Mouse (Mus musculus) CH12.LX (cell line): Measurements from ENCODE around the gene Gm5617. TPM values are rescaled to one million over a fixed set of nuclear protein-coding genes. Genes with fewer than 3 reads are reported as not detected.

Experiments used
- DNase-seq: peaks from one replicate; pipeline ENCODE4 v3.0.0-alpha.2; 2013; ENCODE audit errors: extremely low read depth
- H3K27ac ChIP-seq: 2 replicates; pipeline ENCODE4 v1.5.1; 2012; ENCODE audit warnings: low read depth, mild to moderate bottlenecking, control low read depth, moderate library complexity; ENCODE audit not compliant: insufficient read depth
- H3K27me3 ChIP-seq: replicated peaks from 2 replicates; pipeline ENCODE3; 2012; ENCODE audit warnings: inconsistent platforms
- H3K36me3 ChIP-seq, 2 experiments: replicated peaks in 1 of 2; 2 replicates each; pipeline versions ENCODE3 to v1.6.1; 2012; ENCODE audit warnings: inconsistent platforms in 1 of 2, low read length in 1 of 2, mild to moderate bottlenecking in 1 of 2, mixed read lengths in 1 of 2, moderate library complexity in 1 of 2; ENCODE audit not compliant: control insufficient read depth in 1 of 2, insufficient read depth in 1 of 2
- H3K4me1 ChIP-seq, 2 experiments: 2 replicates each; pipeline ENCODE4 v1.6.1; 2012; ENCODE audit warnings: inconsistent platforms in 1 of 2, moderate library complexity in 1 of 2; ENCODE audit not compliant: insufficient read depth in 2 of 2, control insufficient read depth in 1 of 2
- H3K4me2 ChIP-seq: 2 replicates; pipeline ENCODE4 v1.6.1; 2012; ENCODE audit warnings: low read depth, mild to moderate bottlenecking, control low read depth; ENCODE audit not compliant: poor library complexity, insufficient read depth, severe bottlenecking
- H3K4me3 ChIP-seq, 3 experiments: fragments of 150-350 bp in 1 of 3; sonication (generic) in 1 of 3; replicated peaks in 1 of 3; 2 replicates each; pipeline versions ENCODE3 to v1.5.1; 2011 to 2012; ENCODE audit warnings: low read depth in 2 of 3, low read length in 2 of 3, mild to moderate bottlenecking in 2 of 3, moderate library complexity in 2 of 3, control low read depth in 1 of 3, improper control_type of control experiment in 1 of 3, inconsistent platforms in 1 of 3, mixed read lengths in 1 of 3; ENCODE audit not compliant: poor library complexity in 1 of 3
- H3K79me2 ChIP-seq: replicated peaks from 2 replicates; pipeline ENCODE4 v1.6.1; 2012; ENCODE audit warnings: mild to moderate bottlenecking, moderate library complexity; ENCODE audit not compliant: control insufficient read depth, poor library complexity, insufficient read depth, severe bottlenecking; ENCODE audit errors: extremely low read depth
- H3K9ac ChIP-seq: 2 replicates; pipeline ENCODE4 v1.6.1; 2012; ENCODE audit warnings: low read depth, mild to moderate bottlenecking, control low read depth, moderate library complexity; ENCODE audit not compliant: insufficient read depth
- H3K9me3 ChIP-seq: replicated peaks from 2 replicates; pipeline ENCODE3; 2012; ENCODE audit warnings: low read length, inconsistent platforms, mixed read lengths
- CHD1 ChIP-seq: IDR thresholded peaks from 2 replicates; pipeline ENCODE4 v1.6.1; 2012; ENCODE audit warnings: low read depth, low read length, improper control_type of control experiment, inconsistent platforms
- CTCF ChIP-seq, 2 experiments: IDR thresholded peaks in 1 of 2; conservative IDR thresholded peaks in 1 of 2; 2 replicates each; pipeline ENCODE4 v1.5.1; 2011 to 2012; ENCODE audit warnings: low read depth in 2 of 2, low read length in 2 of 2, improper control_type of control experiment in 1 of 2, inconsistent platforms in 1 of 2, mild to moderate bottlenecking in 1 of 2, moderate library complexity in 1 of 2
- E2F4 ChIP-seq: IDR thresholded peaks from 2 replicates; pipeline ENCODE4 v1.6.1; 2011; ENCODE audit warnings: low read depth, low read length, improper control_type of control experiment; ENCODE audit not compliant: insufficient replicate concordance
- ELF1 ChIP-seq: IDR thresholded peaks from 2 replicates; pipeline ENCODE4 v1.6.1; 2014; ENCODE audit warnings: low read depth, mild to moderate bottlenecking, inconsistent platforms, low read length, improper control_type of control experiment
- GABPA ChIP-seq: IDR thresholded peaks from 2 replicates; pipeline ENCODE4 v1.6.1; 2012; ENCODE audit warnings: low read depth, low read length, improper control_type of control experiment, inconsistent platforms; ENCODE audit not compliant: insufficient replicate concordance
- MAX ChIP-seq: IDR thresholded peaks from 2 replicates; pipeline ENCODE4 v1.6.1; 2011; ENCODE audit warnings: low read length, improper control_type of control experiment
- MAZ ChIP-seq: IDR thresholded peaks from 2 replicates; pipeline ENCODE4 v1.6.1; 2012; ENCODE audit warnings: low read depth, mild to moderate bottlenecking, inconsistent platforms, low read length, improper control_type of control experiment, moderate library complexity
- MEF2A ChIP-seq: IDR thresholded peaks from 2 replicates; pipeline ENCODE4 v1.6.1; 2014; ENCODE audit warnings: low read depth, mild to moderate bottlenecking, inconsistent platforms, low read length, improper control_type of control experiment, borderline replicate concordance
- MXI1 ChIP-seq: IDR thresholded peaks from 2 replicates; pipeline ENCODE4 v1.6.1; 2011; ENCODE audit warnings: mild to moderate bottlenecking, low read depth, low read length, improper control_type of control experiment
- MYC ChIP-seq: IDR thresholded peaks from 2 replicates; pipeline ENCODE4 v1.6.1; 2011; ENCODE audit warnings: low read depth, mild to moderate bottlenecking, improper control_type of control experiment, low read length
- NELFE ChIP-seq: IDR thresholded peaks from 2 replicates; pipeline ENCODE4 v1.6.1; 2011; ENCODE audit warnings: low read depth, low read length, improper control_type of control experiment
- NRF1 ChIP-seq: IDR thresholded peaks from 2 replicates; pipeline ENCODE4 v1.6.1; 2014; ENCODE audit warnings: low read depth, mild to moderate bottlenecking, inconsistent platforms, low read length, improper control_type of control experiment, moderate library complexity
- PAX5 ChIP-seq: IDR thresholded peaks from 2 replicates; pipeline ENCODE4 v1.6.1; 2012; ENCODE audit warnings: low read length, inconsistent platforms, mixed read lengths
- POLR2A ChIP-seq: IDR thresholded peaks from 2 replicates; pipeline ENCODE4 v1.6.1; 2011; ENCODE audit warnings: low read depth, mild to moderate bottlenecking, improper control_type of control experiment, low read length
- POLR2AphosphoS2 ChIP-seq: IDR thresholded peaks from 2 replicates; pipeline ENCODE4 v1.6.1; 2011; ENCODE audit warnings: low read depth, low read length, improper control_type of control experiment
- RAD21 ChIP-seq: IDR thresholded peaks from 2 replicates; pipeline ENCODE4 v1.6.1; 2011; ENCODE audit warnings: low read depth, mild to moderate bottlenecking, low read length, improper control_type of control experiment, moderate library complexity
- SIN3A ChIP-seq: IDR thresholded peaks from 2 replicates; pipeline ENCODE4 v1.6.1; 2012; ENCODE audit warnings: low read length, improper control_type of control experiment, inconsistent platforms
- SMC3 ChIP-seq: IDR thresholded peaks from 2 replicates; pipeline ENCODE4 v1.6.1; 2011; ENCODE audit warnings: low read depth, low read length, improper control_type of control experiment
- TBP ChIP-seq: conservative IDR thresholded peaks from 2 replicates; pipeline ENCODE4 v1.6.1; 2011; ENCODE audit warnings: low read depth, low read length, improper control_type of control experiment
- UBTF ChIP-seq: IDR thresholded peaks from 2 replicates; pipeline ENCODE4 v1.6.1; 2012; ENCODE audit warnings: low read depth, mild to moderate bottlenecking, inconsistent platforms, low read length, improper control_type of control experiment, moderate library complexity
- USF1 ChIP-seq: IDR thresholded peaks from 2 replicates; pipeline ENCODE4 v1.6.1; 2014; ENCODE audit warnings: low read depth, mild to moderate bottlenecking, inconsistent platforms, low read length, improper control_type of control experiment
- USF2 ChIP-seq: conservative IDR thresholded peaks from 2 replicates; pipeline ENCODE4 v1.6.1; 2011; ENCODE audit warnings: low read depth, low read length, improper control_type of control experiment
- ZKSCAN1 ChIP-seq: IDR thresholded peaks from 2 replicates; pipeline ENCODE4 v1.6.1; 2012; ENCODE audit warnings: low read depth, inconsistent platforms, low read length, improper control_type of control experiment, borderline replicate concordance
- ZMIZ1 ChIP-seq: IDR thresholded peaks from 2 replicates; pipeline ENCODE4 v1.6.1; 2012; ENCODE audit warnings: low read depth, mild to moderate bottlenecking, inconsistent platforms, low read length, improper control_type of control experiment
- ZNF384 ChIP-seq: IDR thresholded peaks from 2 replicates; pipeline ENCODE4 v1.6.1; 2012; ENCODE audit warnings: low read depth, low read length, improper control_type of control experiment, inconsistent platforms
- dilution Hi-C: fragments of 300-500 bp; cut with MboI; formaldehyde crosslinking; loops from 2 replicates; pipeline ENCODE4 v1.14.3; 2020; ENCODE audit warnings: low sequenced_read_pairs; ENCODE audit not compliant: extremely low pct_unique_long_range_greater_than_20kb, extremely low pct_ligation_motif_present
- in situ Hi-C: fragments of 300-500 bp; cut with MboI; formaldehyde crosslinking; loops from 3 replicates; pipeline ENCODE4 v1.14.3; 2019; ENCODE audit warnings: low sequenced_read_pairs, low pct_ligation_motif_present, low pct_unique_long_range_greater_than_20kb, mixed read lengths
- polyA plus RNA-seq: library from polyadenylated mRNA; unstranded; fragments of >175 nt; gene quantifications from 2 replicates; pipeline ENCODE4 v1.2.1, GENCODE M21; 2012; ENCODE audit warnings: low read depth; ENCODE audit not compliant: insufficient read length
- total RNA-seq, 2 experiments: library from RNA; depleted of rRNA; stranded (reverse); fragments of 300-350 nt in 1 of 2; fragments of >200 nt in 1 of 2; gene quantifications; 2 replicates each; pipeline ENCODE4 v1.2.3; 2012 to 2014

The Gm5617 gene
- total and polyA plus RNA-seq, 3 experiments = 20.4 to 35.2 (median 20.5) TPM

DNA sequence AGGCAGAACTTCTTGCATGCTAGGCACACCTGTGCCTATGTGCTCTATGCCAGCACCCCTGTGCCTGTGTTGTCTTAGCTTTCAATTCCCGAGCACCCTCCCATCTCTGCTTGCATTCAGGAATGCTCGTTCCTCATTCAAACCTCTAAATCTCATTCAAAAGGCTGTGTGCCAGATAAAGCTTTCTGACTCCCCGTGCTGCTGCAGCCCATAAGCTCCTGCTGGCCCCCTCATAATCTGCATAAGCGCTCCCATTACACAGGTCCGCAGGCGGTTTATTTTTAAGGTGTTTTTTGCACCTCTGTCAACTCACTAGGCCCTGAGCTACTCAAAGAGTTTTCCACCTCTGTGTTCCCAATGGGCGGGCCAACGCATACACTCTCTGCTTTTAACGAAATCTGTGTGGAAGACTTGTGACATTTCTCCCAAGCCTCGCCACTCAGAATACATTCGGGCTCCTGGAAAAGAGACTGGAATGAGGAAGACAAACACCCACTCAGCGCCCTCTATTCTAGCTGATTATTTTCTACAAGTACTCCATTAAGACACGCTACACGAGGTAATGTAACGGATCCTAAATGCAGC lies 22.7 kb upstream of the Gm5617 start:
- no peaks in the 10 kb centered on the region for H3K9me3 ChIP-seq

DNA sequence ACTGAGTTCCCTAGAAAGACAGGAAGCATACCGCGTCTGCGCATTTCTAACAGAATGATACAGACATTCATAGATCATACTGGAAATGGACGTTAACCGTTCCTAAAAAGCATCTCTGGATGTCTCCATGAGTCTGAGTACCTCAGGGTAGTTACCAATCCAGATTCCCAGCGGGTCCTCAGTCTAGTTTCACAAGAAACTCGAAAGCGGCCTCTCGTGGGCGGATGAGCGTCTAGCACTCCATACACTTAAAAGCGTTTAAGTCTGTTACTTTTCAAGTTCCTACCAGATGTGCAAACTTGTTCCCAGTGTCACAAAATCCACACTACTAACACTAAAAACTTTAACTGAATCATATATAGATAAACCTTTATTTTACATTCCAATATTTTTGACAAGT lies 22.1 kb upstream of the Gm5617 start:
- TF ChIP-seq UBTF = no peak
- TF ChIP-seq POLR2A = no peak
- TF ChIP-seq MYC = no peak
- TF ChIP-seq GABPA = no peak
- TF ChIP-seq MXI1 = no peak
- TF ChIP-seq CTCF (conservative IDR thresholded peaks at IDR 0.05 in 1 of 2, IDR thresholded peaks at IDR 0.05 in 1 of 2; ENCODE audit: low read depth in 2 of 2, low read length in 2 of 2) = peak in 1 of 2 experiments; percentile 46; a peak in 1 of 4 replicates
- peak; percentile 38 for TF ChIP-seq SMC3
- TF ChIP-seq ZKSCAN1 = no peak
- no peak for TF ChIP-seq NELFE
- TF ChIP-seq PAX5 = no peak
- TF ChIP-seq E2F4 = no peak
- TF ChIP-seq USF1 = no peak
- TF ChIP-seq SIN3A = no peak
- TF ChIP-seq, all 38 proteins: peak for 2
- dilution Hi-C loops (no loop called here), in situ Hi-C loops (no loop called here)
- DNase-seq = no peak
- Histone ChIP-seq H3K9ac (no peak overlapping the region), H3K79me2 (peaks cover 24% of the 10 kb centered on the region), H3K27ac (no peak overlapping the region), H3K9me3 (no peaks in the 10 kb centered on the region), H3K36me3 (peaks cover 36 to 93% of the 10 kb centered on the region in 2 experiments), H3K4me2 (no peak overlapping the region), H3K27me3 (no peaks in the 10 kb centered on the region), H3K4me3 (no peak overlapping the region), H3K4me1 (peaks cover 7 to 32% of the 10 kb centered on the region in 2 experiments)

More for the DNA sequence above, 22.7 kb upstream of the Gm5617 start:
- dilution Hi-C loops (no loop called here), in situ Hi-C loops (no loop called here)
- no peak overlapping the region for H3K27ac ChIP-seq
- H3K79me2 ChIP-seq = peaks cover 20% of the 10 kb centered on the region
- no peak overlapping the region for H3K9ac ChIP-seq
- no peak overlapping the region for H3K4me2 ChIP-seq
- TF ChIP-seq SMC3 = no peak
- no peak for TF ChIP-seq USF2
- TF ChIP-seq GABPA = no peak
- TF ChIP-seq CHD1 = no peak
- no peak for TF ChIP-seq ELF1
- no peak for TF ChIP-seq RAD21
- TF ChIP-seq NELFE = no peak
- TF ChIP-seq NRF1 = no peak
- TF ChIP-seq ZNF384 = no peak
- TF ChIP-seq MXI1 = no peak
- no peak for TF ChIP-seq USF1
- TF ChIP-seq MAX = no peak
- no peak for TF ChIP-seq POLR2AphosphoS2
- no peak for TF ChIP-seq MEF2A
- no peak for TF ChIP-seq ZMIZ1
- no peak for TF ChIP-seq MAZ
- TF ChIP-seq TBP = no peak
- TF ChIP-seq ZKSCAN1 = no peak
- H3K27me3 ChIP-seq = no peaks in the 10 kb centered on the region
- H3K36me3 ChIP-seq = peaks cover 42 to 92% of the 10 kb centered on the region in 2 experiments
- peaks cover 7 to 27% of the 10 kb centered on the region in 2 experiments for H3K4me1 ChIP-seq
- no peak for DNase-seq
- no peak overlapping the region for H3K4me3 ChIP-seq
